8 mouse cellular contexts compared by ENCODE assay signal in the genomic region with DNA sequence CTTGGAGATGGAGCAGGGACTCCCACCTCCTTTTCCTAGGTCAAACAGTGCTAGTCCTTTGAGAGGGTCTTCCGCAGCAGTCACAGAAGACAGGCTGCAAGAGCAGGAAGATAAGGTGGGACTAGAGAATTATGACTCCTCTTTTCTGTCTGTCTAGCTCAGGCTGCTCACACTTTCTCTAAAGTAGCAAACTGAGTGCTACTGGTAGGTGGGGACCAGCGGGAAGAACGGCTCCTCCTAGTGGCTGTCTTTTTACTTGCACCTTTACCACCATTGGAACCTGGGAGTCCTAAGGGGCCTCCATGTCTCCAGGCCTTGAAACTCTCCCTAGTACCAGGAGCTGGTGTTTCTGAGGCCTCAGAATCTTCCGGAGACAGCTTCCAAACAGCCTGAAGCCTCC. TPM values are rescaled to one million over a fixed set of nuclear protein-coding genes. Genes with fewer than 3 reads are reported as not detected.
DNase-seq lines count a peak whose midpoint lies in the region; ATAC-seq and TF ChIP-seq lines count a peak whose summit lies in the region.

No protein-coding gene starts in this region.

- no peaks in the 10 kb centered on the region; the same call in 1 of the 2 replicates for H3K27me3 ChIP-seq in liver, embryonic 14.5 days (ENCODE audit: control insufficient read depth, insufficient read depth, low read length)

- H3K9me3 ChIP-seq in liver, embryonic 14.5 days (ENCODE audit: control insufficient read depth, low read length) = no peaks in the 10 kb centered on the region

- peak; percentile 61 for ATAC-seq in liver, embryonic 14.5 days (ENCODE audit: insufficient read depth)

- H3K36me3 ChIP-seq in liver, embryonic 14.5 days (replicated peaks; ENCODE audit: control insufficient read depth, insufficient read depth, low read depth) = no peaks in the 10 kb centered on the region

- no peak overlapping the region for H3K4me2 ChIP-seq in liver, embryonic 14.5 days (ENCODE audit: low read depth)

- no peak for TF ChIP-seq EP300 in liver, embryonic 14.5 days (IDR thresholded peaks at IDR 0.05; ENCODE audit: low read depth)

- H3K4me3 ChIP-seq in liver, embryonic 14.5 days (ENCODE audit: insufficient read depth in 1 of 2, low read depth in 2 of 2, low read length in 2 of 2) = no peak overlapping the region

- peak; percentile 93 for TF ChIP-seq CTCF in liver, embryonic 14.5 days (IDR thresholded peaks at IDR 0.05; ENCODE audit: low read depth)

- H3K27ac ChIP-seq in liver, embryonic 14.5 days = no peak overlapping the region

- WGBS in liver, embryonic 14.5 days (ENCODE audit: insufficient replicate concordance) = 13% methylated on average over 4 of the region's 4 CpGs

- peaks cover 0 to 3% of the 10 kb centered on the region in 2 experiments; a peak in 1 of 4 replicates for H3K4me1 ChIP-seq in liver, embryonic 14.5 days (replicated peaks; ENCODE audit: control insufficient read depth in 2 of 2, insufficient read depth in 2 of 2, low read length in 1 of 2)

- peak; percentile 56 to 73 for DNase-seq in CD8-positive naive resting alpha-beta T cell, adult 2 months (ENCODE audit: low read depth in 2 of 2, low spot score in 2 of 2)
- DNase-seq in T-cell, adult 2 months (ENCODE audit: low spot score) = peak; percentile 67
- peak; percentile 61 to 78 for DNase-seq in cerebellum, postnatal 36 days
- peak; percentile 66 to 75 for DNase-seq in heart, adult 9 months (ENCODE audit: low spot score in 2 of 2)
- peak; percentile 65 to 79 for DNase-seq in kidney, postnatal 36 days
- peak; percentile 43 to 54 (median 52) for DNase-seq in liver, embryonic 14.5 days (ENCODE audit: low read depth in 3 of 3, low spot score in 3 of 3)
- DNase-seq in retina, postnatal 7 days (ENCODE audit: low read depth, low spot score) = peak; percentile 51
- DNase-seq in urinary bladder, postnatal 25 days (ENCODE audit: low spot score) = no peak

- no peak overlapping the region for H3K9ac ChIP-seq in liver, embryonic 14.5 days (replicated peaks)

RNA-seq across cellular contexts. Expression of gene Syt8, which starts 0.9 kb away (rescaled TPM):
- 0.03 and 0.57 TPM in 2 replicates for polyA plus RNA-seq in liver, embryonic 14.5 days (2012; rRNA removed)
- polyA plus RNA-seq in liver, embryonic 14.5 days (2014; fragmentation: Nextera tagmentation; extraction: Ambion mirVana) = not detected in 2 replicates

RNA-seq across cellular contexts. Expression of gene Tnni2, which starts 6.1 kb away (rescaled TPM):
- 1.7 and 2.1 TPM in 2 replicates for polyA plus RNA-seq in liver, embryonic 14.5 days (2012; rRNA removed)
- polyA plus RNA-seq in liver, embryonic 14.5 days (2014; fragmentation: Nextera tagmentation; extraction: Ambion mirVana) = 2.1 and 2.2 TPM in 2 replicates

RNA-seq across cellular contexts. Expression of gene Lsp1, which starts 25.1 kb away (rescaled TPM):
- 13.3 TPM in 2 replicates for polyA plus RNA-seq in liver, embryonic 14.5 days (2012; rRNA removed)
- 13.2 and 15.2 TPM in 2 replicates for polyA plus RNA-seq in liver, embryonic 14.5 days (2014; fragmentation: Nextera tagmentation; extraction: Ambion mirVana)

RNA-seq across cellular contexts. Expression of gene Ctsd, which starts 47.7 kb away (rescaled TPM):
- polyA plus RNA-seq in liver, embryonic 14.5 days (2012; rRNA removed) = 180 and 209 TPM in 2 replicates
- 324 and 349 TPM in 2 replicates for polyA plus RNA-seq in liver, embryonic 14.5 days (2014; fragmentation: Nextera tagmentation; extraction: Ambion mirVana)

RNA-seq across cellular contexts. Expression of gene Gm49369, which starts 53.1 kb away (rescaled TPM):
- 0.66 TPM in 1 of 2 replicates, not detected in the other for polyA plus RNA-seq in liver, embryonic 14.5 days (2012; rRNA removed)
- 0.29 TPM in 1 of 2 replicates, not detected in the other for polyA plus RNA-seq in liver, embryonic 14.5 days (2014; fragmentation: Nextera tagmentation; extraction: Ambion mirVana)
